Mouse (Mus musculus) liver, embryonic 12.5 days (tissue): Measurements from ENCODE around the gene Chrd. TPM values are rescaled to one million over a fixed set of nuclear protein-coding genes. Genes with fewer than 3 reads are reported as not detected.

Source experiments
- polyA plus RNA-seq: library from polyadenylated mRNA; unstranded; fragments of >200 nt; fragmentation: Nextera tagmentation; extraction: Ambion mirVana; gene quantifications from 2 replicates; pipeline ENCODE4 v1.2.1, GENCODE M21; 2016

Chrd gene
- polyA plus RNA-seq, 1 experiment from 2014 or later = 0.54 TPM

Other genes with a start within 250 kb of the Chrd start
- gene Eif2b5, start 234.3 kb upstream of the Chrd start, polyA plus RNA-seq = 90.0 and 99.7 TPM in 2 replicates
- gene Dvl3, start 216.1 kb upstream of the Chrd start, polyA plus RNA-seq = 8.0 and 8.8 TPM in 2 replicates
- 463 and 468 TPM in 2 replicates for gene Ap2m1, start 197.6 kb upstream of the Chrd start, polyA plus RNA-seq
- 38.8 and 40.5 TPM in 2 replicates for gene Abcf3, start 184.6 kb upstream of the Chrd start, polyA plus RNA-seq
- 0.23 and 0.30 TPM in 2 replicates for gene Vwa5b2, start 143.7 kb upstream of the Chrd start, polyA plus RNA-seq
- 27.4 and 28.6 TPM in 2 replicates for gene Eef1akmt4, start 121.5 kb upstream of the Chrd start, polyA plus RNA-seq
- gene Gm49333, start 121.5 kb upstream of the Chrd start, polyA plus RNA-seq = 0.21 TPM in 1 of 2 replicates, not detected in the other
- gene Alg3, start 121.4 kb upstream of the Chrd start, polyA plus RNA-seq = 35.0 and 36.0 TPM in 2 replicates
- 0.56 and 0.61 TPM in 2 replicates for gene Camk2n2, start 111.8 kb upstream of the Chrd start, polyA plus RNA-seq
- 0.53 TPM in 1 of 2 replicates, not detected in the other for gene Ece2, start 103.3 kb upstream of the Chrd start, polyA plus RNA-seq
- gene Psmd2, start 81.5 kb upstream of the Chrd start, polyA plus RNA-seq = 277 and 289 TPM in 2 replicates
- gene Eif4g1, start 64.8 kb upstream of the Chrd start, polyA plus RNA-seq = 180 and 187 TPM in 2 replicates
- 2.1 and 2.6 TPM in 2 replicates for gene Fam131a, start 39.9 kb upstream of the Chrd start, polyA plus RNA-seq
- 66.1 and 68.4 TPM in 2 replicates for gene Polr2h, start 15.5 kb upstream of the Chrd start, polyA plus RNA-seq
- gene Clcn2, start 15.4 kb upstream of the Chrd start, polyA plus RNA-seq = 14.0 and 14.5 TPM in 2 replicates
- gene Thpo, start 1.4 kb downstream of the Chrd start, polyA plus RNA-seq = 2.7 and 2.8 TPM in 2 replicates